Mouse (Mus musculus) forebrain, embryonic 15.5 days (tissue): Measurements from ENCODE around the gene Tcf7l2. TPM values are rescaled to one million over a fixed set of nuclear protein-coding genes. Genes with fewer than 3 reads are reported as not detected.
A peak's percentile ranks its signal among the peaks of the same experiment; 100 is the strongest.

Experiments used
- ATAC-seq: fragments of 200-750 bp; cut with Nextera tagmentation; replicated peaks from 2 replicates; pipeline ENCODE4 v1.8.0; 2017; ENCODE audit warnings: mild to moderate bottlenecking, moderate TSS enrichment, moderate library complexity
- H3K27ac ChIP-seq: fragments of 300-500 bp; sonication (generic); replicated peaks from 2 replicates; pipeline ENCODE4 v1.5.1; 2015; ENCODE audit warnings: mild to moderate bottlenecking, inconsistent platforms
- H3K27me3 ChIP-seq: fragments of 300-500 bp; sonication (generic); 2 replicates; pipeline ENCODE4 v1.6.1; 2015; ENCODE audit warnings: inconsistent platforms
- H3K36me3 ChIP-seq: fragments of 300-500 bp; sonication (generic); 2 replicates; pipeline ENCODE4 v1.6.1; 2015; ENCODE audit warnings: mild to moderate bottlenecking, inconsistent platforms
- H3K4me1 ChIP-seq: fragments of 300-500 bp; sonication (generic); 2 replicates; pipeline ENCODE4 v1.6.1; 2015; ENCODE audit warnings: inconsistent platforms
- H3K4me2 ChIP-seq: fragments of 300-500 bp; sonication (generic); replicated peaks from 2 replicates; pipeline ENCODE4 v1.6.1; 2015; ENCODE audit warnings: mild to moderate bottlenecking, inconsistent platforms
- H3K4me3 ChIP-seq: fragments of 300-500 bp; sonication (generic); 2 replicates; pipeline ENCODE4 v1.5.1; 2015; ENCODE audit warnings: mild to moderate bottlenecking, inconsistent platforms
- H3K9ac ChIP-seq: fragments of 300-500 bp; sonication (generic); replicated peaks from 2 replicates; pipeline ENCODE4 v1.6.1; 2015; ENCODE audit warnings: mild to moderate bottlenecking, inconsistent platforms
- H3K9me3 ChIP-seq: fragments of 300-500 bp; sonication (generic); 2 replicates; pipeline ENCODE4 v1.6.1; 2016; ENCODE audit warnings: inconsistent platforms
- WGBS: fragments of 180-500 bp; shearing (Covaris S2); methylation state at CpG from one replicate; pipeline ENCODE4 v1.1.7; 2015; ENCODE audit warnings: mixed read lengths; 5-methylcytosine and 5-hydroxymethylcytosine counted together
- polyA plus RNA-seq: library from polyadenylated mRNA; unstranded; fragments of >200 nt; fragmentation: Nextera tagmentation; extraction: Ambion mirVana; gene quantifications from 2 replicates; pipeline ENCODE4 v1.2.1, GENCODE M21; 2015

The Tcf7l2 gene
- polyA plus RNA-seq, 1 experiment from 2014 or later: 95.4 TPM

GRCm38 (mm10) chr19:55951397-55951796, 209.8 kb downstream of the Tcf7l2 start:
- Histone ChIP-seq H3K4me3 (no peak overlapping the region), H3K4me1 (peaks cover 11% of the 10 kb centered on the region), H3K9me3 (no peaks in the 10 kb centered on the region), H3K27me3 (no peaks in the 10 kb centered on the region), H3K4me2 (no peak overlapping the region), H3K9ac (no peak overlapping the region), H3K27ac (no peak overlapping the region), H3K36me3 (no peaks in the 10 kb centered on the region)
- 58% methylated on average over 5 of the region's 5 CpGs for WGBS
- ATAC-seq: no peak

- Histone ChIP-seq H3K27ac (no peak overlapping the region), H3K4me3 (no peak overlapping the region), H3K4me1 (peaks cover 11% of the 10 kb centered on the region), H3K27me3 (no peaks in the 10 kb centered on the region), H3K9ac (no peak overlapping the region), H3K4me2 (no peak overlapping the region), H3K9me3 (no peaks in the 10 kb centered on the region), H3K36me3 (no peaks in the 10 kb centered on the region)
- peak; percentile 73 for ATAC-seq
- 12% methylated on average over 3 of the region's 3 CpGs for WGBS
Observed at GRCm38 (mm10) chr19:55953207-55953606, 211.6 kb downstream of the Tcf7l2 start.

- no peak overlapping the region for H3K9ac ChIP-seq
- ATAC-seq: no peak
- no peaks in the 10 kb centered on the region for H3K36me3 ChIP-seq
- H3K27me3 ChIP-seq: no peaks in the 10 kb centered on the region
- no peaks in the 10 kb centered on the region for H3K9me3 ChIP-seq
- H3K4me1 ChIP-seq: peaks cover 11% of the 10 kb centered on the region
- no peak overlapping the region for H3K27ac ChIP-seq
- H3K4me3 ChIP-seq: no peak overlapping the region
- 85% methylated on average over 3 of the region's 3 CpGs for WGBS
- H3K4me2 ChIP-seq: no peak overlapping the region
Observed at GRCm38 (mm10) chr19:55955126-55955525, 213.5 kb downstream of the Tcf7l2 start.

DNA sequence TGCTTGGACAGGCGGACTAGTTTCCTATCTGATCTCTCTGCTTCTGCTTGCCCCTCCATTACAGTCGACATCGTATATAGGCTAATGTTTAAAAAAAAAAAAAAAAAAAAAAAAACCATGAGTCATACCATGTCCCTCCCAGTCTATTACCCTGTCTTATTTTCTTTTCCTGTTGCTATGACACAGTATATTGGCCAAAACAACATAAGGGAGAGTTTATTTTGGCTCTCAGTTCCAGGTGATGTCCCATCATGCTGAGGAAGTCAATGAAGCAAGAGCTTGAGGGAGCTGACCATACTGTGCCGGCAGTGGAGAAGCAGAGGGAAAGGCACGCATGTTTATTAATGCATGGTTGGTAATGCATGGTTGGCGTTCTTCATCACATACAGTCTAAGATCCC, 215.1 kb downstream of the Tcf7l2 start:
- Histone ChIP-seq H3K4me1 (peaks cover 7% of the 10 kb centered on the region), H3K9ac (no peak overlapping the region), H3K4me2 (no peak overlapping the region), H3K27ac (no peak overlapping the region), H3K27me3 (no peaks in the 10 kb centered on the region), H3K4me3 (no peak overlapping the region), H3K9me3 (no peaks in the 10 kb centered on the region), H3K36me3 (no peaks in the 10 kb centered on the region)
- ATAC-seq: no peak
- 91% methylated on average over 6 of the region's 6 CpGs for WGBS

DNA sequence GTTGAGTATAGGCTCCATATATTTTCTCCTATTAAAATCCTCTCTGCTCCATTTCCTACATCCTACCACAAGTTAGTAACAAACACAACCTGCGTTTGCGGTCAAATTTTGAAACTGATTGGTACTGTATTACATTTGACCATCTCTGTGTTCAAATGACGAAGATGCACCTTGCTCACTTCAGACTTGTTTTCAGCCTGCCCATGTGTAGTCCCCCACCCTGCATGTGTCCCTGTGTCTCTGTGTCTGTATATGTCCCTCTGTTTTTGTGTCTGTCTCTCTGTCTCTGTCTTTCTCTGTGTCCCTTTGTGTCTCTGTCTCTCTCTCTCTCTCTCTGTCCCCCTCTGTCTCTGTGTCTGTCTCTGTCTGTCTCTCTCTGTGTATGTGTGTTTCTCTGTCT, 222.8 kb downstream of the Tcf7l2 start:
- Histone ChIP-seq H3K4me2 (no peak overlapping the region), H3K9ac (no peak overlapping the region), H3K9me3 (no peaks in the 10 kb centered on the region), H3K4me1 (no peaks in the 10 kb centered on the region), H3K4me3 (no peak overlapping the region), H3K36me3 (no peaks in the 10 kb centered on the region), H3K27ac (no peak overlapping the region), H3K27me3 (0 out of 2 replicates have a peak, but pooled peaks cover 3% of the 10 kb centered on the region)
- WGBS: 97% methylated on average over 3 of the region's 3 CpGs
- no peak for ATAC-seq

GRCm38 (mm10) chr19:55966066-55966465, 224.4 kb downstream of the Tcf7l2 start:
- Histone ChIP-seq H3K4me1 (peaks cover 8% of the 10 kb centered on the region), H3K4me2 (no peak overlapping the region), H3K9me3 (no peaks in the 10 kb centered on the region), H3K27ac (no peak overlapping the region), H3K9ac (no peak overlapping the region), H3K4me3 (no peak overlapping the region), H3K27me3 (0 out of 2 replicates have a peak, but pooled peaks cover 3% of the 10 kb centered on the region), H3K36me3 (no peaks in the 10 kb centered on the region)
- WGBS: 36% methylated on average over 7 of the region's 7 CpGs
- ATAC-seq: no peak

DNA sequence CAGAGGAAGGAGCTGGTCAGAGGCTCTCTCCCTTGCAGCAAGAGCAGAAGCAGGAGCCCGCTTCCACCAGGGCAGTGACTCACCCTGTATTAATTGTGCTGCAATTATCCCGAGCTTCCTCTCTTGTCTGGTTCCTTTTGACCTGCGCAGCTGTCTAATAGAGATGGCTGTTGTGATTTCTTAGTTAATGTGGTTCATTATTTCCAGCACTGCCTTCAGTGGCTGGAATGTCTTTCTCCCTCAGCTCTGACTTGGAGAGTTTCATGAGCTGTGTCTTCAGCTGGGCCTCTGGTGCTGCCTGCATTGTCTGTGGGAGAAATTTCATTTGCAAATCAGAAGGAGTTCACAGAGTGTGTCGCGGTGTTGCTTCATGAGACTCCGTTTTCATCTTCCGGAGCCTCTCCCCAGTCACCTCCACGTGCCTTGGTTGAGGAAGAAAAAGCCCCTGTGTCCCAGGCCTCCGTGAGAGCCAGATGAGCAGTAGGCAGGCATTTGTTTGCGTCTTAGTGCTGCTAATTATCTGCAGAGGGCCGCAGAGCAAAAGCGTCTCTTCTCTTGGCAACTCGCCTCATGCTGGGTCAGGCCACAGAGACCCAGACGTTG, 228.4 kb downstream of the Tcf7l2 start:
- peaks cover 8% of the 10 kb centered on the region for H3K4me1 ChIP-seq

GRCm38 (mm10) chr19:55976073-55976472, 234.5 kb downstream of the Tcf7l2 start:
- no peaks in the 10 kb centered on the region for H3K9me3 ChIP-seq
- no peak overlapping the region for H3K4me2 ChIP-seq
- no peaks in the 10 kb centered on the region for H3K4me1 ChIP-seq
- no peaks in the 10 kb centered on the region for H3K27me3 ChIP-seq
- 93% methylated on average over 9 of the region's 9 CpGs for WGBS
- H3K27ac ChIP-seq: no peak overlapping the region
- H3K36me3 ChIP-seq: no peaks in the 10 kb centered on the region
- no peak overlapping the region for H3K4me3 ChIP-seq
- H3K9ac ChIP-seq: no peak overlapping the region
- no peak for ATAC-seq

More for the DNA sequence above, 228.4 kb downstream of the Tcf7l2 start:
- no peaks in the 10 kb centered on the region for H3K36me3 ChIP-seq
- H3K9me3 ChIP-seq: no peaks in the 10 kb centered on the region
- 4% methylated on average over 14 of the region's 14 CpGs for WGBS
- 0 out of 2 replicates have a peak, but pooled peaks cover 3% of the 10 kb centered on the region for H3K27me3 ChIP-seq
- no peak overlapping the region for H3K4me2 ChIP-seq
- no peak overlapping the region for H3K4me3 ChIP-seq
- no peak for ATAC-seq
- no peak overlapping the region for H3K27ac ChIP-seq
- H3K9ac ChIP-seq: no peak overlapping the region
